Mouse (Mus musculus) cerebellum, adult 18-20 months (tissue): ENCODE results near the gene Tprkb.
"Not testable (repeated sequence)": the region's sequence is repeated elsewhere in the genome, so short reads cannot be mapped to it uniquely, and the experiment has no call there.

ENCODE experiments used
- DNase-seq, 2 experiments: peaks; one replicate each; pipeline ENCODE4 v3.0.0; 2021

Gene Tprkb

GRCm38 (mm10) chr6:85975761-85976160, 64.1 kb downstream of the Tprkb start:
- no peak for DNase-seq

GRCm38 (mm10) chr6:85976242-85976641, 64.6 kb downstream of the Tprkb start:
- no peak for DNase-seq

- not testable (repeated sequence) for DNase-seq
Observed at GRCm38 (mm10) chr6:85978736-85979135, 67.1 kb downstream of the Tprkb start.
